Mouse (Mus musculus) B cell, adult (primary cell): ENCODE measurements around the gene Zfp629. TPM values are rescaled to one million over a fixed set of nuclear protein-coding genes. Genes with fewer than 3 reads are reported as not detected.

ENCODE experiments used
- total RNA-seq: library from RNA; stranded (reverse); gene quantifications from 4 replicates; pipeline ENCODE4 v1.2.4, GENCODE M21; 2023; ENCODE audit not compliant: inconsistent age

Zfp629 gene
- total RNA-seq = 2.8 to 6.4 TPM (median 3.5 TPM) in 4 replicates

GRCm38 (mm10) chr7:127614891-127615843 lies at the start of gene Zfp629:
Gene Zfp629 (minus strand): TSS chr7:127615797.

GRCm38 (mm10) chr7:127588011-127588871 lies 27.4 kb downstream of the Zfp629 start, which contains the start of the genes Ccdc189 and Rnf40:
Gene Ccdc189 (minus strand): TSS chr7:127588595.
Gene Rnf40 (plus strand): TSS chr7:127588767.

GRCm38 (mm10) chr7:127572895-127573471 lies 42.6 kb downstream of the Zfp629 start, which contains the start of gene Phkg2:
Gene Phkg2 (plus strand): TSS chr7:127573340.

GRCm38 (mm10) chr7:127561340-127561858 lies 54.2 kb downstream of the Zfp629 start, which contains the start of gene Tmem265:
Gene Tmem265 (plus strand): TSS chr7:127561390.

Other genes starting within 250 kb of the Zfp629 start
- 11.0 to 14.9 TPM (median 12.9 TPM) in 4 replicates for gene Zfp747, start 239.7 kb downstream of the Zfp629 start, total RNA-seq
- 3.5 to 3.9 TPM (median 3.6 TPM) in 4 replicates for gene 9130019O22Rik, start 228.6 kb downstream of the Zfp629 start, total RNA-seq
- gene E430018J23Rik, start 222.2 kb downstream of the Zfp629 start, total RNA-seq = 5.4 to 8.1 TPM (median 6.8 TPM) in 4 replicates
- 8.6 to 9.8 TPM (median 9.1 TPM) in 4 replicates for gene Zfp764, start 209.0 kb downstream of the Zfp629 start, total RNA-seq
- 12.1 to 16.3 TPM (median 13.2 TPM) in 4 replicates for gene Zfp688, start 193.7 kb downstream of the Zfp629 start, total RNA-seq
- 5.1 to 6.1 TPM (median 5.8 TPM) in 4 replicates for gene Zfp689, start 166.6 kb downstream of the Zfp629 start, total RNA-seq
- 134 to 156 TPM (median 146 TPM) in 4 replicates for gene Prr14, start 156.2 kb downstream of the Zfp629 start, total RNA-seq
- 285 to 303 TPM (median 297 TPM) in 4 replicates for gene Fbrs, start 136.6 kb downstream of the Zfp629 start, total RNA-seq
- gene Srcap, start 103.8 kb downstream of the Zfp629 start, total RNA-seq = 189 to 213 TPM (median 204 TPM) in 4 replicates
- gene Gm42715, start 96.2 kb downstream of the Zfp629 start, total RNA-seq = 44.3 to 55.2 TPM (median 53.5 TPM) in 4 replicates
- gene Tmem265, start 54.4 kb downstream of the Zfp629 start, total RNA-seq = 2.6 to 2.9 TPM in 2 of 4 replicates, not detected in the others
- gene Phkg2, start 42.5 kb downstream of the Zfp629 start, total RNA-seq = 122 to 139 TPM (median 127 TPM) in 4 replicates
- 0.77 to 2.0 TPM (median 1.4 TPM) in 4 replicates for gene Ccdc189, start 27.2 kb downstream of the Zfp629 start, total RNA-seq
- 135 to 149 TPM (median 147 TPM) in 4 replicates for gene Rnf40, start 27.0 kb downstream of the Zfp629 start, total RNA-seq
- 43.3 to 65.2 TPM (median 58.3 TPM) in 4 replicates for gene Bcl7c, start 93.1 kb upstream of the Zfp629 start, total RNA-seq
- gene Ctf1, start 96.9 kb upstream of the Zfp629 start, total RNA-seq = not detected in 4 replicates
- not detected in 4 replicates for gene Ctf2, start 116.4 kb upstream of the Zfp629 start, total RNA-seq
- gene Fbxl19, start 128.7 kb upstream of the Zfp629 start, total RNA-seq = 17.0 to 19.0 TPM (median 17.8 TPM) in 4 replicates
- 32.3 to 37.7 TPM (median 35.3 TPM) in 4 replicates for gene Orai3, start 154.0 kb upstream of the Zfp629 start, total RNA-seq
- 73.8 to 89.8 TPM (median 79.6 TPM) in 4 replicates for gene Setd1a, start 160.9 kb upstream of the Zfp629 start, total RNA-seq
- gene Gm49388, start 169.8 kb upstream of the Zfp629 start, total RNA-seq = 1.00 to 2.5 TPM (median 1.3 TPM) in 3 of 4 replicates, not detected in the other
- 2.4 to 3.8 TPM (median 3.5 TPM) in 4 replicates for gene Hsd3b7, start 184.8 kb upstream of the Zfp629 start, total RNA-seq
- 141 to 145 TPM (median 144 TPM) in 4 replicates for gene Stx4a, start 208.5 kb upstream of the Zfp629 start, total RNA-seq
- not detected in 4 replicates for gene Stx1b, start 208.8 kb upstream of the Zfp629 start, total RNA-seq